Mouse (Mus musculus): ENCODE measurements around the gene Tmc7. TPM values are rescaled to one million over a fixed set of nuclear protein-coding genes. Genes with fewer than 3 reads are reported as not detected.

Gene Tmc7
- total and polyA plus RNA-seq, 3 experiments: 3.2 to 6.9 (median 6.4) TPM

DNA sequence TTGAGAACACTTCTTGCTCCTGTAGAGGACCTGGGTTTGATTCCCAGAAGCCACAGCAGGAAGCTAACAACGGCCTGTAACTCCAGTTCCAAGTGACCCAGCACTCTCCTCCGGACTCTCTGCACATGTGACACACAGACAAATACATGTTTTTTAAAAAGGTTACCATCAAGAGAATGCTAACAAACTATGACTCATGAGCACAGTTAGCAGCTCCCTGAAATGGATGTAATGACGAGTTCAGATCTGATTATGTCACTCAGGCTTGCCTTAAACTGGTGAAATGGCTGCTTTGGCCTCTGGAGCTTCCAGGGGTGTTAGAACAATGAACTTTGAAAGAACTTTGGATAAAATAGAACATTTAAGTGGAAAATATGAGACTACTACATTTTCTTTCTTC lies 50.2 kb downstream of the Tmc7 start:
- Histone ChIP-seq H3K9ac (ENCODE audit: low read depth, low read length) (no peak overlapping the region), H3K27ac (no peak overlapping the region), H3K27me3 (ENCODE audit: control insufficient read depth, insufficient read depth, low read length) (no peaks in the 10 kb centered on the region), H3K79me2 (replicated peaks; ENCODE audit: control insufficient read depth, insufficient read depth, low read length) (no peaks in the 10 kb centered on the region), H3K4me1 (ENCODE audit: control insufficient read depth, insufficient read depth, low read length) (peaks cover 2% of the 10 kb centered on the region; the same call in 1 of the 2 replicates), H3K36me3 (ENCODE audit: control insufficient read depth, insufficient read depth, low read length) (no peaks in the 10 kb centered on the region; the same call in 1 of the 2 replicates), H3K4me3 (no peak overlapping the region)
- TF ChIP-seq POLR2A (IDR thresholded peaks at IDR 0.05; ENCODE audit: insufficient read depth, low read depth, low read length) (no peak), CTCF (IDR thresholded peaks at IDR 0.05) (no peak), EP300 (IDR thresholded peaks at IDR 0.05; ENCODE audit: insufficient read depth, low read depth, low read length) (no peak)
- 69% methylated on average over 3 of the region's 3 CpGs for WGBS
- intact Hi-C loops (cut with DNase I): loop anchor here (5.0 to 10.0 kb wide), 2 partner anchors 58 to 420 kb away; partner anchors contain the start of gene Rps15a
- DNase-seq: no peak

DNA sequence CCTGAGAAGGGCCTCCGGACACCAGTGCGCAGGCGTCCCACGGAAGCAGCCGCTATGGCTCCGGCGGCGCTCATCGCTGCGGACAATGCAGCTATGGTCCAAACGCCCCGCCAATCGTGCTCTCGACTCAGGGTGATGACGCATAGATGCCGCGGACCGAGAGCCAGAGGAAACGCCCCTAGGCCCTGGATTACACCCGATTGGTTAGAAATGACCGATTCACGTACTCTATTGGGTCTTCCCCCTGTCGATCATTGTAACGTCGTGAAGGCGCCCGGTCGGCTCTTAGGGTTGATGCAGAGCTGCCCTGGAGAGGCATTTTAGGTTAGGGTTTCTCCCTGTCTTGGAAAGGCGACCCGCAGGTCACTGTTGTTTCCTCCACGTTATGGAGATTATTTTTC lies 51.4 kb downstream of the Tmc7 start, which contains the start of gene Coq7:
Gene Coq7 (minus strand): TSS at position 179 of the 401 bp plus-strand sequence.
- peak within 1 kb of the TSS; percentile 94 for H3K9ac ChIP-seq (ENCODE audit: low read depth, low read length)

GRCm38 (mm10) chr7:118532519-118533177 lies 51.9 kb downstream of the Tmc7 start:
- Histone ChIP-seq H3K79me2 (replicated peaks; ENCODE audit: control insufficient read depth, insufficient read depth, low read length) (no peaks in the 10 kb centered on the region), H3K27me3 (ENCODE audit: control insufficient read depth, insufficient read depth, low read length) (no peaks in the 10 kb centered on the region), H3K4me1 (ENCODE audit: control insufficient read depth, insufficient read depth, low read length) (peaks cover 2% of the 10 kb centered on the region; the same call in 1 of the 2 replicates), H3K4me3 (peak overlapping the region; percentile 91), H3K36me3 (ENCODE audit: control insufficient read depth, insufficient read depth, low read length) (no peaks in the 10 kb centered on the region; the same call in 1 of the 2 replicates), H3K27ac (peak overlapping the region; percentile 100), H3K9ac (ENCODE audit: low read depth, low read length) (peak overlapping the region; percentile 94)
- peak; percentile 96 to 97 for DNase-seq
- WGBS: under 1% methylated on average over 36 of the region's 36 CpGs
- intact Hi-C loops (cut with DNase I): loop anchor here (1.0 to 10.0 kb wide), 3 partner anchors 41 to 418 kb away; partner anchors contain the start of genes Itpripl2 and Rps15a
- TF ChIP-seq EP300 (IDR thresholded peaks at IDR 0.05; ENCODE audit: insufficient read depth, low read depth, low read length) (peak; percentile 63), POLR2A (IDR thresholded peaks at IDR 0.05; ENCODE audit: insufficient read depth, low read depth, low read length) (peak; percentile 83), CTCF (IDR thresholded peaks at IDR 0.05) (no peak)

More for the DNA sequence above, 51.4 kb downstream of the Tmc7 start, which contains the start of gene Coq7:
- TF ChIP-seq POLR2A (IDR thresholded peaks at IDR 0.05; ENCODE audit: insufficient read depth, low read depth, low read length) (peak; percentile 91), EP300 (IDR thresholded peaks at IDR 0.05; ENCODE audit: insufficient read depth, low read depth, low read length) (no peak)
- under 1% methylated on average over 31 of the region's 31 CpGs for WGBS
- Histone ChIP-seq H3K79me2 (replicated peaks; ENCODE audit: control insufficient read depth, insufficient read depth, low read length) (no peaks in the 10 kb centered on the region), H3K27me3 (ENCODE audit: control insufficient read depth, insufficient read depth, low read length) (no peaks in the 10 kb centered on the region), H3K4me3 (peak within 1 kb of the TSS; percentile 91), H3K27ac (peak within 1 kb of the TSS; percentile 100), H3K4me1 (ENCODE audit: control insufficient read depth, insufficient read depth, low read length) (peaks cover 2% of the 10 kb centered on the region; the same call in 1 of the 2 replicates), H3K36me3 (ENCODE audit: control insufficient read depth, insufficient read depth, low read length) (no peaks in the 10 kb centered on the region; the same call in 1 of the 2 replicates)
- DNase-seq: peak in 1 of 2 experiments; percentile 95
- intact Hi-C loops (cut with DNase I): loop anchor here (1.0 to 10.0 kb wide), 3 partner anchors 42 to 418 kb away; partner anchors contain the start of genes Itpripl2 and Rps15a

DNA sequence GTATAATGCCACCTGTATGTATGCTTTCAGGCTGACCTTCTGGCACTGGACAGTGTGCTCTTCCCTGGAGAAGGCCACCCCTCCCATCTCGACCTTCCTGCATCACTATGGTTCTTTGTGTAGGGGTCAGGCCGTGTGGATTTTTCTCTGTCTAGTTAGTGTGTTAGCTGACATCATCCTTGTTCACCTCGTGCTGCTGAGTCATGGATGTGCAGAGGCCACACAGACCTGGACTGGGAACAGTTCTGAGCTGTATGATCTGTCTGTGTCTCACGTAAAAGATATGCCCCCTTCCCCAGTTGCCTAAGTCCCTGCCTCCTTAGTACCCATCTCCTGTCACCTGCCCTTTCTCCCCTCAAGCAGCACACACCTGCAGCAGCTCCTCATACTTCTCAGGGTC lies 57.6 kb downstream of the Tmc7 start:
- no peaks in the 10 kb centered on the region for H3K79me2 ChIP-seq (replicated peaks; ENCODE audit: control insufficient read depth, insufficient read depth, low read length)
- no peak overlapping the region for H3K4me3 ChIP-seq
- H3K4me1 ChIP-seq (ENCODE audit: control insufficient read depth, insufficient read depth, low read length): no peaks in the 10 kb centered on the region
- H3K36me3 ChIP-seq (ENCODE audit: control insufficient read depth, insufficient read depth, low read length): no peaks in the 10 kb centered on the region
- H3K27ac ChIP-seq: no peak overlapping the region
- WGBS: 74% methylated on average over 4 of the region's 4 CpGs
- no peak for TF ChIP-seq EP300 (IDR thresholded peaks at IDR 0.05; ENCODE audit: insufficient read depth, low read depth, low read length)
- no peak for TF ChIP-seq POLR2A (IDR thresholded peaks at IDR 0.05; ENCODE audit: insufficient read depth, low read depth, low read length)
- TF ChIP-seq CTCF (IDR thresholded peaks at IDR 0.05): no peak
- H3K9ac ChIP-seq (ENCODE audit: low read depth, low read length): no peak overlapping the region
- no peaks in the 10 kb centered on the region for H3K27me3 ChIP-seq (ENCODE audit: control insufficient read depth, insufficient read depth, low read length)
- no peak for DNase-seq
- intact Hi-C loops (cut with DNase I): no loop called here

GRCm38 (mm10) chr7:118522077-118522476 lies 62.5 kb downstream of the Tmc7 start:
- Histone ChIP-seq H3K36me3 (ENCODE audit: control insufficient read depth, insufficient read depth, low read length) (no peaks in the 10 kb centered on the region), H3K27me3 (ENCODE audit: control insufficient read depth, insufficient read depth, low read length) (no peaks in the 10 kb centered on the region), H3K4me1 (ENCODE audit: control insufficient read depth, insufficient read depth, low read length) (peaks cover 2% of the 10 kb centered on the region; the same call in 1 of the 2 replicates), H3K79me2 (replicated peaks; ENCODE audit: control insufficient read depth, insufficient read depth, low read length) (no peaks in the 10 kb centered on the region), H3K9ac (ENCODE audit: low read depth, low read length) (no peak overlapping the region), H3K27ac (no peak overlapping the region), H3K4me3 (no peak overlapping the region)
- intact Hi-C loops (cut with DNase I): no loop called here
- TF ChIP-seq EP300 (IDR thresholded peaks at IDR 0.05; ENCODE audit: insufficient read depth, low read depth, low read length) (no peak), POLR2A (IDR thresholded peaks at IDR 0.05; ENCODE audit: insufficient read depth, low read depth, low read length) (no peak)
- no peak for DNase-seq
- 40% methylated on average over 5 of the region's 5 CpGs for WGBS

DNA sequence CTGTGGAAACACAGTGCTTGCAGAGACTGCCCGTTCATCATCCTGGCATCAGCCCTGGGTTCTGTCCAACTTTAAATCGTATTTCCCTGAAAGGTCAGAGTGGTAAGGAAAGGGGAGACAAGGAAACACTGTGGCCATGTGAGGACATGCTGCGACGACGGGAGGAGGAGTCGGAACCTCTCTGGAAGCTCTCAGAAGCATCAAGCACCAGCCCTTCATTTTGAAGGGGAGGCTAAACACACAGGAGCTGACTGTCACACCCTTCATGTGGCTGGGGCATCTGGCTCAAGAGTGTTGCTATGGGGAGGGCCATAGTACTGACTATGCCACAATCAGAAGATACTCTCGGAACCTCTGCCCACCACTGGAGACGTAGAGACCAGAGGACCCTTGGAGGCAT lies 64.9 kb downstream of the Tmc7 start:
- H3K79me2 ChIP-seq (replicated peaks; ENCODE audit: control insufficient read depth, insufficient read depth, low read length): no peaks in the 10 kb centered on the region
- intact Hi-C loops (cut with DNase I): loop anchor here (2.0 kb wide), 1 partner anchor 27 kb away; no protein-coding TSS in a partner anchor
- WGBS: 80% methylated on average over 8 of the region's 8 CpGs
- H3K27ac ChIP-seq: no peak overlapping the region
- no peaks in the 10 kb centered on the region for H3K36me3 ChIP-seq (ENCODE audit: control insufficient read depth, insufficient read depth, low read length)
- no peak overlapping the region for H3K4me3 ChIP-seq
- TF ChIP-seq POLR2A (IDR thresholded peaks at IDR 0.05; ENCODE audit: insufficient read depth, low read depth, low read length) (no peak), CTCF (IDR thresholded peaks at IDR 0.05) (no peak), EP300 (IDR thresholded peaks at IDR 0.05; ENCODE audit: insufficient read depth, low read depth, low read length) (no peak)
- peaks cover 2% of the 10 kb centered on the region; the same call in 1 of the 2 replicates for H3K4me1 ChIP-seq (ENCODE audit: control insufficient read depth, insufficient read depth, low read length)
- no peak overlapping the region for H3K9ac ChIP-seq (ENCODE audit: low read depth, low read length)
- H3K27me3 ChIP-seq (ENCODE audit: control insufficient read depth, insufficient read depth, low read length): no peaks in the 10 kb centered on the region
- no peak for DNase-seq

All from heart, adult 2 months (tissue).